In genomic region chr5:126531528-126531894, GRCm38 (mm10) we compare ENCODE assay signal across 16 mouse cellular contexts.
"Had no signal": no experiment of that assay in that cellular context is flagged by ENCODE, and none has a peak within 500 bp of the region (broad histone marks: within the 10 kb centered on the region; RNA-seq: fewer than 3 reads in every experiment).

No protein-coding gene starts in this region.

- H3K27me3 ChIP-seq: lung, embryonic 15.5 days; megakaryocyte, embryonic 14.5 days; midbrain, embryonic 12.5 days; neural tube, embryonic 12.5 days; stomach, embryonic 15.5 days had no signal

- H3K27ac ChIP-seq: liver, embryonic 14.5 days; lung, embryonic 15.5 days; macrophage; midbrain, embryonic 12.5 days; neural tube, embryonic 12.5 days; stomach, embryonic 15.5 days; stomach, postnatal 0 days had no signal

- H3K9me3 ChIP-seq: lung, embryonic 15.5 days; midbrain, embryonic 12.5 days; neural tube, embryonic 12.5 days; stomach, embryonic 15.5 days had no signal

- H3K36me3 ChIP-seq: lung, embryonic 15.5 days; midbrain, embryonic 12.5 days; neural tube, embryonic 12.5 days; stomach, embryonic 15.5 days had no signal

- H3K4me1 ChIP-seq: lung, embryonic 15.5 days; megakaryocyte, embryonic 14.5 days; midbrain, embryonic 12.5 days; neural tube, embryonic 12.5 days; stomach, embryonic 15.5 days had no signal

- DNase-seq: lung, adult 2 months; lung, postnatal 14 days; lung, postnatal 36 days; midbrain, embryonic 14.5 days; right cerebral cortex, postnatal 14 days; thymus, adult 2 months; thymus, postnatal 25 days; thymus, postnatal 4 days had no signal

- H3K4me2 ChIP-seq: lung, embryonic 15.5 days; midbrain, embryonic 12.5 days; neural tube, embryonic 12.5 days; stomach, embryonic 15.5 days had no signal

- H3K9ac ChIP-seq: liver, embryonic 14.5 days; lung, embryonic 15.5 days; midbrain, embryonic 12.5 days; neural tube, embryonic 12.5 days; stomach, embryonic 15.5 days had no signal

- H3K4me3 ChIP-seq: lung, embryonic 15.5 days; megakaryocyte, embryonic 14.5 days; midbrain, embryonic 12.5 days; neural tube, embryonic 12.5 days; stomach, embryonic 15.5 days had no signal
